Mouse (Mus musculus): ENCODE measurements at regions not wholly inside any gene's neighbourhood (a gene's known extent, or its start where the extent isn't known, plus 50 kb on each side); places are given as distances from the start of the nearest gene placed in this dataset.

GRCm38 (mm10) chr2:171331529-171331928, 599.9 kb downstream of the Dok5 start:
- DNase-seq, result no peak

GRCm38 (mm10) chr2:171326909-171327308, 595.3 kb downstream of the Dok5 start:
- no peak for DNase-seq

GRCm38 (mm10) chr2:171308486-171308885, 576.9 kb downstream of the Dok5 start:
- no peak for DNase-seq

- no peak for DNase-seq
Measured at GRCm38 (mm10) chr2:171306000-171306399, 574.4 kb downstream of the Dok5 start.

GRCm38 (mm10) chr2:171298519-171298918, 566.9 kb downstream of the Dok5 start:
- no peak for DNase-seq

GRCm38 (mm10) chr2:171295603-171296002, 564.0 kb downstream of the Dok5 start:
- no peak for DNase-seq

- no peak for DNase-seq
Measured at GRCm38 (mm10) chr2:171292579-171292978, 561.0 kb downstream of the Dok5 start.

- no peak for DNase-seq
Measured at GRCm38 (mm10) chr2:171285719-171286394, 554.2 kb downstream of the Dok5 start.

- DNase-seq, result no peak
Measured at GRCm38 (mm10) chr2:171280132-171280531, 548.5 kb downstream of the Dok5 start.

- DNase-seq, result no peak
Measured at GRCm38 (mm10) chr2:171279319-171279718, 547.7 kb downstream of the Dok5 start.

- DNase-seq, result no peak
Measured at GRCm38 (mm10) chr2:171253194-171253593, 521.6 kb downstream of the Dok5 start.

- no peak for DNase-seq
Measured at GRCm38 (mm10) chr2:171245391-171245790, 513.8 kb downstream of the Dok5 start.

GRCm38 (mm10) chr2:171242356-171242755, 510.7 kb downstream of the Dok5 start:
- no peak for DNase-seq

- no peak for DNase-seq
Measured at GRCm38 (mm10) chr2:171237276-171237960, 505.8 kb downstream of the Dok5 start.

- no peak for DNase-seq
Measured at GRCm38 (mm10) chr2:171232812-171233211, 501.2 kb downstream of the Dok5 start.

GRCm38 (mm10) chr2:171231288-171232050, 499.9 kb downstream of the Dok5 start:
- DNase-seq, result no peak

GRCm38 (mm10) chr2:171230536-171230935, 498.9 kb downstream of the Dok5 start:
- no peak for DNase-seq

GRCm38 (mm10) chr2:171228229-171228628, 496.6 kb downstream of the Dok5 start:
- no peak for DNase-seq

- no peak for DNase-seq
Measured at GRCm38 (mm10) chr2:171213792-171214191, 482.2 kb downstream of the Dok5 start.

GRCm38 (mm10) chr2:171196472-171196871, 464.9 kb downstream of the Dok5 start:
- no peak for DNase-seq

GRCm38 (mm10) chr2:171192181-171192580, 460.6 kb downstream of the Dok5 start:
- no peak for DNase-seq

Data from kidney, postnatal 4 days (tissue).